Mouse (Mus musculus) brain, embryonic 14.5 days (tissue): ENCODE results near the gene Nup35.

Experiments used
- CTCF ChIP-seq: fragments of 200-500 bp; IDR thresholded peaks from 2 replicates; pipeline ENCODE4 v1.5.1; 2012; ENCODE audit warnings: inconsistent platforms, mild to moderate bottlenecking, moderate library complexity, borderline replicate concordance; ENCODE audit not compliant: insufficient read depth, insufficient read length; ENCODE audit errors: extremely low read depth
- POLR2A ChIP-seq: fragments of 200-500 bp; IDR thresholded peaks from 2 replicates; pipeline ENCODE4 v1.6.1; 2012; ENCODE audit warnings: mild to moderate bottlenecking, inconsistent platforms, borderline replicate concordance; ENCODE audit not compliant: poor library complexity, insufficient read depth, insufficient read length, severe bottlenecking; ENCODE audit errors: extremely low read depth

DNA sequence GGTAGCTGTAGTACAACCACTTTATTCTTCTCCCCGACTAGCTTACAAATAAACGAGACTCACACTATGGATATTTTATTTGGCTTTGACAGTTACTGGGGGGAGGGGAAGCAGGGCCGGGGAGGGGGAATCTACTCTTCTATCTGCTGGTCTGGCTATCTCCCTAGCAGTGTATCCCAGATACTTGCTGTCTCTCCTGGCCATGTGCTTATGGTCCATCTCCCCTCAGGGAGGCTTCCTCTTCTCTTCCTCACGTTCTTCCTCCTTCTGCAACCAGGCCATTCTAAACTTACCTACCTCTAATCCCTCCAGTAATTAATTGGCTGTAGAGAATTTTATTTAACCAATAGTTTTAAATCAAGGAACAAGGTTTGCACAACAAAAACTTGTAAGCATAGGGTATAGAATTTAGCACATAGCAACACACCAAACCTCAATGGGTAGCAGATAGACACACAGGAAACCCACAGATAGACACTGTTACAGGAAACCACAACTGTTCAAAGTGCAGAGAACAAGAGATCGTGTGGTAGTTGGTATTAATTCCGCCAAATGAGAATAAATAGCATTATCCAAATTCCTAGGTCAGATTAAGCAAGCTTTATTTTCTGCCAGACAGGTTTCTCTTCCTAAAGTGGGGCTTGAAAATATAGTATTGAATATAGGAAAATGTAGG, 67.5 kb downstream of the Nup35 start:
- TF ChIP-seq CTCF (no peak), POLR2A (no peak)
